Mouse (Mus musculus) lung, embryonic 15.5 days (tissue): ENCODE data around the gene Gpr3. TPM values are rescaled to one million over a fixed set of nuclear protein-coding genes. Genes with fewer than 3 reads are reported as not detected.

Source experiments
- ATAC-seq: fragments of 200-750 bp; cut with Nextera tagmentation; 2 replicates; pipeline ENCODE4 v1.8.0; 2017; ENCODE audit warnings: moderate number of reproducible peaks, borderline replicate concordance; ENCODE audit not compliant: low FRiP score, low TSS enrichment; ENCODE audit errors: extremely low read depth
- H3K27ac ChIP-seq: fragments of 300-500 bp; sonication (generic); 2 replicates; pipeline ENCODE4 v1.5.1; 2015; ENCODE audit warnings: moderate library complexity, mild to moderate bottlenecking, inconsistent platforms
- H3K27me3 ChIP-seq: fragments of 300-500 bp; sonication (generic); 2 replicates; pipeline ENCODE4 v1.6.1; 2015; ENCODE audit warnings: inconsistent platforms
- H3K36me3 ChIP-seq: fragments of 300-500 bp; sonication (generic); 2 replicates; pipeline ENCODE4 v1.6.1; 2015; ENCODE audit warnings: inconsistent platforms
- H3K4me1 ChIP-seq: fragments of 300-500 bp; sonication (generic); 2 replicates; pipeline ENCODE4 v1.6.1; 2015; ENCODE audit warnings: inconsistent platforms
- H3K4me2 ChIP-seq: fragments of 300-500 bp; sonication (generic); 2 replicates; pipeline ENCODE4 v1.6.1; 2015; ENCODE audit warnings: inconsistent platforms, mild to moderate bottlenecking, moderate library complexity
- H3K4me3 ChIP-seq: fragments of 300-500 bp; sonication (generic); 2 replicates; pipeline ENCODE4 v1.5.1; 2015; ENCODE audit warnings: mild to moderate bottlenecking, inconsistent platforms
- H3K9ac ChIP-seq: fragments of 300-500 bp; sonication (generic); 2 replicates; pipeline ENCODE4 v1.6.1; 2015; ENCODE audit warnings: inconsistent platforms
- H3K9me3 ChIP-seq: fragments of 300-500 bp; sonication (generic); 2 replicates; pipeline ENCODE4 v1.6.1; 2016; ENCODE audit warnings: inconsistent platforms
- WGBS: fragments of 180-500 bp; shearing (Covaris S2); methylation state at CpG from one replicate; pipeline ENCODE4 v1.1.7; 2015; 5-methylcytosine and 5-hydroxymethylcytosine counted together
- polyA plus RNA-seq: library from polyadenylated mRNA; unstranded; fragments of >200 nt; fragmentation: Nextera tagmentation; extraction: Ambion mirVana; gene quantifications from 2 replicates; pipeline ENCODE4 v1.2.1, GENCODE M21; 2015

Gene Gpr3
- polyA plus RNA-seq, 1 experiment from 2014 or later, result 0.10 TPM

GRCm38 (mm10) chr4:133229582-133229981 is 17.2 kb upstream of the Gpr3 start:
- 80% methylated on average over 8 of the region's 8 CpGs for WGBS
- no peaks in the 10 kb centered on the region for H3K4me1 ChIP-seq
- no peak overlapping the region for H3K27ac ChIP-seq
- no peaks in the 10 kb centered on the region for H3K9me3 ChIP-seq
- no peaks in the 10 kb centered on the region for H3K36me3 ChIP-seq
- H3K4me3 ChIP-seq, result no peak overlapping the region
- H3K4me2 ChIP-seq, result no peak overlapping the region
- H3K9ac ChIP-seq, result no peak overlapping the region
- ATAC-seq, result no peak
- H3K27me3 ChIP-seq, result no peaks in the 10 kb centered on the region

- Histone ChIP-seq H3K27me3 (no peaks in the 10 kb centered on the region), H3K9me3 (no peaks in the 10 kb centered on the region), H3K4me3 (no peak overlapping the region), H3K4me2 (no peak overlapping the region), H3K27ac (no peak overlapping the region), H3K9ac (no peak overlapping the region), H3K4me1 (peaks cover 8% of the 10 kb centered on the region; the same call in 1 of the 2 replicates), H3K36me3 (no peaks in the 10 kb centered on the region)
- WGBS, result 73% methylated on average over 8 of the region's 8 CpGs
- ATAC-seq, result no peak
These were observed 15.3 kb upstream of the Gpr3 start for GRCm38 (mm10) chr4:133227636-133228035.

- no peak overlapping the region for H3K9ac ChIP-seq
- H3K36me3 ChIP-seq, result no peaks in the 10 kb centered on the region
- WGBS, result 63% methylated on average over 10 of the region's 10 CpGs
- ATAC-seq, result no peak
- H3K27me3 ChIP-seq, result peaks cover 9% of the 10 kb centered on the region; the same call in 1 of the 2 replicates
- H3K4me1 ChIP-seq, result peaks cover 8% of the 10 kb centered on the region; the same call in 1 of the 2 replicates
- no peak overlapping the region for H3K27ac ChIP-seq
- no peak overlapping the region for H3K4me2 ChIP-seq
- H3K4me3 ChIP-seq, result no peak overlapping the region
- H3K9me3 ChIP-seq, result no peaks in the 10 kb centered on the region
These were observed 13.7 kb upstream of the Gpr3 start for GRCm38 (mm10) chr4:133226073-133226472.

- Histone ChIP-seq H3K9me3 (no peaks in the 10 kb centered on the region), H3K27ac (no peak overlapping the region; the same call in 1 of the 2 replicates), H3K4me1 (peaks cover 13% of the 10 kb centered on the region; the same call in 1 of the 2 replicates), H3K4me3 (no peak overlapping the region), H3K27me3 (peaks cover 27% of the 10 kb centered on the region), H3K4me2 (no peak overlapping the region), H3K9ac (no peak overlapping the region), H3K36me3 (no peaks in the 10 kb centered on the region)
- 52% methylated on average over 5 of the region's 5 CpGs for WGBS
- no peak for ATAC-seq
These were observed 11.5 kb upstream of the Gpr3 start for GRCm38 (mm10) chr4:133223875-133224274.

GRCm38 (mm10) chr4:133221701-133222100 is 9.4 kb upstream of the Gpr3 start:
- Histone ChIP-seq H3K4me3 (no peak overlapping the region), H3K27me3 (peaks cover 32% of the 10 kb centered on the region), H3K27ac (no peak overlapping the region), H3K36me3 (no peaks in the 10 kb centered on the region), H3K4me1 (peaks cover 13% of the 10 kb centered on the region; the same call in 1 of the 2 replicates), H3K9ac (no peak overlapping the region), H3K4me2 (no peak overlapping the region), H3K9me3 (no peaks in the 10 kb centered on the region)
- no peak for ATAC-seq
- 83% methylated on average over 8 of the region's 8 CpGs for WGBS

- Histone ChIP-seq H3K27ac (no peak overlapping the region), H3K9me3 (no peaks in the 10 kb centered on the region), H3K4me1 (peaks cover 13% of the 10 kb centered on the region; the same call in 1 of the 2 replicates), H3K4me3 (peak overlapping the region; percentile 42), H3K4me2 (peak overlapping the region; percentile 77), H3K9ac (peak overlapping the region; percentile 41), H3K36me3 (no peaks in the 10 kb centered on the region), H3K27me3 (peaks cover 32% of the 10 kb centered on the region)
- peak; percentile 29; the same call in 1 of the 2 replicates for ATAC-seq
- 5% methylated on average over 19 of the region's 25 CpGs for WGBS
These were observed 8.3 kb upstream of the Gpr3 start for GRCm38 (mm10) chr4:133220656-133221055.

- Histone ChIP-seq H3K27me3 (peaks cover 39% of the 10 kb centered on the region), H3K4me3 (no peak overlapping the region), H3K4me1 (peaks cover 9% of the 10 kb centered on the region; the same call in 1 of the 2 replicates), H3K27ac (no peak overlapping the region), H3K9me3 (no peaks in the 10 kb centered on the region), H3K4me2 (no peak overlapping the region), H3K9ac (no peak overlapping the region), H3K36me3 (no peaks in the 10 kb centered on the region)
- ATAC-seq, result no peak
- 85% methylated on average over 3 of the region's 3 CpGs for WGBS
These were observed 6.4 kb upstream of the Gpr3 start for GRCm38 (mm10) chr4:133218745-133219144.

- Histone ChIP-seq H3K9ac (no peak overlapping the region), H3K4me1 (peaks cover 18% of the 10 kb centered on the region), H3K27ac (no peak overlapping the region), H3K4me2 (no peak overlapping the region), H3K36me3 (no peaks in the 10 kb centered on the region), H3K4me3 (no peak overlapping the region), H3K27me3 (peaks cover 50% of the 10 kb centered on the region), H3K9me3 (no peaks in the 10 kb centered on the region)
- under 1% methylated on average over 5 of the region's 5 CpGs for WGBS
- no peak for ATAC-seq
These were observed 5.3 kb upstream of the Gpr3 start for GRCm38 (mm10) chr4:133217641-133218040.

- Histone ChIP-seq H3K9me3 (no peaks in the 10 kb centered on the region), H3K27me3 (peaks cover 26% of the 10 kb centered on the region), H3K9ac (no peak overlapping the region), H3K4me1 (peaks cover 23% of the 10 kb centered on the region), H3K4me2 (peak overlapping the region; percentile 100), H3K36me3 (no peaks in the 10 kb centered on the region), H3K4me3 (peak overlapping the region; percentile 14; the same call in 1 of the 2 replicates), H3K27ac (no peak overlapping the region)
- ATAC-seq, result no peak
- 11% methylated on average over 10 of the region's 10 CpGs for WGBS
These were observed 1.3 kb upstream of the Gpr3 start for GRCm38 (mm10) chr4:133213661-133214060.

GRCm38 (mm10) chr4:133213268-133213590 is 893 bp upstream of the Gpr3 start:
- no peak for ATAC-seq
- Histone ChIP-seq H3K27me3 (peaks cover 24% of the 10 kb centered on the region), H3K9ac (no peak overlapping the region), H3K9me3 (no peaks in the 10 kb centered on the region), H3K36me3 (no peaks in the 10 kb centered on the region), H3K4me2 (peak overlapping the region; percentile 100), H3K4me1 (peaks cover 23% of the 10 kb centered on the region), H3K4me3 (peak overlapping the region; percentile 69; the same call in 1 of the 2 replicates), H3K27ac (no peak overlapping the region)
- WGBS, result under 1% methylated on average over 9 of the region's 9 CpGs

- Histone ChIP-seq H3K9ac (peak overlapping the region; percentile 55; the same call in 1 of the 2 replicates), H3K9me3 (no peaks in the 10 kb centered on the region), H3K36me3 (no peaks in the 10 kb centered on the region), H3K4me1 (peaks cover 23% of the 10 kb centered on the region), H3K27me3 (peaks cover 24% of the 10 kb centered on the region), H3K4me3 (peak overlapping the region; percentile 69), H3K27ac (no peak overlapping the region), H3K4me2 (peak overlapping the region; percentile 100)
- ATAC-seq, result peak; percentile 72
- 2% methylated on average over 43 of the region's 44 CpGs for WGBS
These were observed 379 bp upstream of the Gpr3 start for GRCm38 (mm10) chr4:133212562-133213267.

GRCm38 (mm10) chr4:133210788-133211390 is 1.4 kb downstream of the Gpr3 start:
- no peak for ATAC-seq
- H3K4me1 ChIP-seq, result peaks cover 23% of the 10 kb centered on the region
- no peak overlapping the region for H3K4me3 ChIP-seq
- H3K4me2 ChIP-seq, result no peak overlapping the region
- no peak overlapping the region for H3K9ac ChIP-seq
- peaks cover 24% of the 10 kb centered on the region for H3K27me3 ChIP-seq
- WGBS, result 92% methylated on average over 19 of the region's 19 CpGs
- H3K9me3 ChIP-seq, result no peaks in the 10 kb centered on the region
- no peak overlapping the region for H3K27ac ChIP-seq
- no peaks in the 10 kb centered on the region for H3K36me3 ChIP-seq
